Mouse (Mus musculus) left cerebral cortex, postnatal 10 days (tissue): ENCODE measurements at regions not wholly inside any gene's neighbourhood (a gene's known extent, or its start where the extent isn't known, plus 50 kb on each side); places are given as distances from the start of the nearest gene placed in this dataset.

Source experiments
- DNase-seq, 2 experiments: peaks; one replicate each; pipeline ENCODE4 v3.0.0; 2021 to 2022; ENCODE audit warnings: low spot score in 2 of 2, mixed read lengths in 1 of 2; ENCODE audit errors: extremely low spot score in 1 of 2
- intact Hi-C: fragments of 180-260 bp; cut with DNase I; formaldehyde crosslinking; loops from one replicate; pipeline ENCODE4 v1.15.1; 2025

- peak in 1 of 2 experiments; percentile 5 for DNase-seq
- intact Hi-C loops: no loop called here
These were observed 61.7 kb upstream of the Hrasls start for GRCm38 (mm10) chr16:29147766-29148165.

GRCm38 (mm10) chr16:29119217-29119616, 90.3 kb upstream of the Hrasls start:
- no peak for DNase-seq
- intact Hi-C loops: no loop called here

GRCm38 (mm10) chr16:29096791-29097190, 112.7 kb upstream of the Hrasls start:
- intact Hi-C loops: no loop called here
- DNase-seq: no peak

DNA sequence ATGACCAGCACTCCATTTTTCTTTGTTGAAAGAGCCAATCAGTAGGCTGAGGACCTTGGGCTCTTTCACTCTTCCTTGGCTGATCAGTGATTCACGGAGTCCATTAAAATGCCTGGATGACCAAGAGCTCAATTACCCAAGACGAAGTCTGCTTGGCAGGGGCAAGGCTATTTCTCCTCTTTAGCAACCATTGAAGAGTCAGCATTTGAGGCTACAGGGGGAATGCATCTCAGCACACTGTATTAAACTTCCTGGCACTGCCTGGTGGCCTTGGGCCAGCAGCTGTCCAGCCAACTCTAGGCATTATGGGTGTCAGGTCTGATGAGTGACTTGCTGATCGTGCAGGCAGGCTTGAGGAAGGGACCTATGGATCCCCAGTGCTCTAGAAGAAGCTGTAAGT, 136.5 kb upstream of the Mb21d2 start:
- DNase-seq: no peak
- intact Hi-C loops: no loop called here

DNA sequence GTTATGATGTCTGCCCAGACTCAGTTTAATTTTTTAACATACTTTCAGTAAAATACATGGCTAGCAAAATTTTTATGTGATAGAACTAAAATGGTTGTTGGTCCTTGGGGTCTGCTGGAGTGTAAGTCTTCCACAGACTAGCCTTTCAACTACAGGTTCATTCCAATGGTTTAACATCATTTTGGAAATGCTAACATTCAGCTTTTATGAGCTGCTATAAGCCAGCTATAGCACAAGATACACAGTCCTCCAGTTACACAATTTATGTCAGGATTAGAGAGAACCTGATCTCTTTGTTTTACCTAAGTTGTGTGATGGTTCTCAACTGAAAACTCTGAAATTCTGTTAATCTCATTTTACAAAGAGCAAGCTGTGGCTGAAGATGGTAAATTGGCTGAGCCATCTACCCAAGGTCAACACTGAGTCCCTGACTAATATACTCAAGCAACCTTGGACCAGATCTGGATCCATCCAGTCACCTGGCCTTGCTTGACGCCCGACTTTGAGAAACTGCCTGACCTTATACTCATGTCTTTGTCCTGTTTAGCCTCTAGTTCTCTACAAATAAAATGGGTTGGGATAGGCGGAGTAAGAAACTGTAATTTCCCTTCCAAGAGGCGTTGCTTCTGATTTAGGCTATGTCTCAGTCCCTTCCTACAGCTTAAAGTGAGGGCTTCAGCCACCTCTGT, 135.8 kb upstream of the Mb21d2 start:
- intact Hi-C loops: no loop called here
- DNase-seq: no peak

DNA sequence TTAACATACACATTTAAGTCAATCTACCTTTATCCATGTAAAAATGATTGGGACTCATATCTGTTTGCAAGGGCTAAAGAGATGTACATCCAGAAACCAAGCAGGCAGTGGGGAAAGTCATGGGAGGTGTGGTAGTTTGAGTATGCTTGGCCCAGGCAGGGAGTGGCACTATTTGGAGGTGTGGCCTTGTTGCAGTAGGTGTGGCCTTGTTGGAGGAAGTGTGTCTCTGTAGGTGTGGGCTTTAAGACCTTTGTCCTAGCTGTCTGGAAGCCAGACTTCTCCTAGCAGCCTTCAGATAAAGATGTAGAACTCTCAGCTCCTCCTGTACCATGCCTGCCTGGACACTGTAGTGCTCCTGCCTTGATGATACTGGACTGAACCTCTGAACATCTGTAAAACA, 133.9 kb upstream of the Mb21d2 start:
- intact Hi-C loops: no loop called here
- no peak for DNase-seq

DNA sequence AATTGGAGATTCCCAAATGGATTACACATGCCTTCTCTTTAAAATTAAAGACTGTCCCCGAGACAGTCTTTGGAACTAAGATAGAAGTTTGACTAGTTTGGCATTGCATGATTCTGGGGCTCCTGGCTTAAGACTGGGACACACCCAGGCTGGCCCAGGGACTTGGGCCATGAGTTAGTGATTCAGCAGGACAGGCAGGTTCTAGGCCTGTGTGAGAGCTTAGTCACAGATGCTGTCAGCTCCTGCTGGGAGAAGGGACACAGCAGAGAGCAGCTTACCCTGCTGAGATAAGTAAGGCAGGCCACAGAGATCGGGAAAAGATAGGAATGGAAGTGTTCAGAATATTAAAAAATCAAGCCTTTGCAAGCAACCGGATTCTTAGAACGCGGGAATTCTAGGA, 127.6 kb upstream of the Mb21d2 start:
- intact Hi-C loops: loop anchor here (10.0 kb wide), 1 partner anchor 122 kb away; no protein-coding TSS in a partner anchor
- no peak for DNase-seq

GRCm38 (mm10) chr16:29054423-29054822, 125.0 kb upstream of the Mb21d2 start:
- DNase-seq: no peak
- intact Hi-C loops: loop anchor here (10.0 kb wide), 1 partner anchor 120 kb away; no protein-coding TSS in a partner anchor

GRCm38 (mm10) chr16:29046453-29046993, 117.0 kb upstream of the Mb21d2 start:
- DNase-seq: no peak
- intact Hi-C loops: no loop called here

GRCm38 (mm10) chr16:29035523-29035922, 106.0 kb upstream of the Mb21d2 start:
- intact Hi-C loops: no loop called here
- no peak for DNase-seq

GRCm38 (mm10) chr16:29034053-29034794, 104.8 kb upstream of the Mb21d2 start:
- intact Hi-C loops: no loop called here
- no peak for DNase-seq

DNA sequence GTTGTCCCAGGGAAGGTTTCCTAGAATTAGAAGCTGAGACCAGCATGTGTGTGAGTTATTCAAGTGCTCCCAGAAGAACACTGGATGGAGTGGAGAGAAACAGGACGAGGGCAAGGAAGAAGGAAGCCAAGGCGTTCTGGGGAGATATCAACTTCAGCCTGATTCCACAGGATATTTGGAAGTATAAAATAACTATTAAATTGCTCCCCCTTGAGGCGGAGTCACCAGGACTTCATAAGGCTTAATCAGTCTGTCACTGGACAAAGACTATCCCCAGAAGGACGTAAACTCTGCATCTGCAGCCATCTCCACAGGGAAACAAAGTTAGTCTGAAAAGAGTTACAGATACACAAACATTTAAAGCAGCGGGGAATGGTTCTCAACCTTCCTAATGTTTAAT, 103.9 kb upstream of the Mb21d2 start:
- no peak for DNase-seq
- intact Hi-C loops: no loop called here

GRCm38 (mm10) chr16:29027856-29028255, 98.4 kb upstream of the Mb21d2 start:
- intact Hi-C loops: no loop called here
- DNase-seq: no peak

GRCm38 (mm10) chr16:29001249-29001648, 71.8 kb upstream of the Mb21d2 start:
- intact Hi-C loops: no loop called here
- DNase-seq: peak; percentile 6 to 37

GRCm38 (mm10) chr16:28999641-29000040, 70.2 kb upstream of the Mb21d2 start:
- DNase-seq: no peak
- intact Hi-C loops: no loop called here

DNA sequence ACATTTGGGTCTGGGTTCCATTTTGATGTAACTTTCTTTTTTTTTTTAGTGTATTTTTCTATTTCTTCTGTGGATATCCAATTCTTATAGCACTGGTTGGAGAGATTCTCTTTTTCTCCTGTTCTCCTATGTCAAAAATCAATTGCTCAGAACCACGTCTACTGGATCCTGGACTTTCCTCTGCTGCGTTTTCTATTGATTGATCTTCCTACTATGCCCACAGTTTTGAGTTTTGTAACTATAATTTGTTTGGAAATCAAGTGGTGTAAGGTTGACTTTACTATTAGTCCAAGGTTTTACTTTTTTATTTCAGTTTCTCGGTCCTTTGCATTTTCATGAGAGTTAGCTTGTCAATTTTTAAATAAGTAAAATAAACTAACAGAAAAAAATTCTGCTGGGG, 67.2 kb upstream of the Mb21d2 start:
- no peak for DNase-seq
- intact Hi-C loops: no loop called here

- DNase-seq: no peak
- intact Hi-C loops: no loop called here
These were observed 61.2 kb upstream of the Mb21d2 start for GRCm38 (mm10) chr16:28990666-28991065.

GRCm38 (mm10) chr16:28984931-28985330, 55.5 kb upstream of the Mb21d2 start:
- no peak for DNase-seq
- intact Hi-C loops: no loop called here

DNA sequence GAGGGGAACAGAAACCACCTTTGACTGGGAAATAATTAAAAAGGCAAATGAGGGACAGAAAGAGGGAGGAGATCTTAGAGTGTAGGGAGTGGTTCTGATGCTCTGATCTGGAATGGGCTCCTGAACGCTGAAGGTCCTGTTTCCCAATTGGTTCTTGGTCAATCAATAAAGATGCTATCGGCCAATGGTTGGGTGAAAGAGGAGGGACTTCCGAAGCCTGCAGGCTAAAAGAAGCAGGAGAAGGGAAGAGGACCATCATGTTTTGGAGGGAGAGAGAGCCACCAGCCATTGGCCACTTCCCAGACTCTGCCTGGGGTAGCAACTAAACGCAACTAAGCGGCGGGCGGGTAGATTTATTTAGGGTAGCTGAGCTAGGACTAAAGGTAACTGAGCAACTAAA, 53.4 kb upstream of the Mb21d2 start:
- intact Hi-C loops: no loop called here
- DNase-seq: no peak
